Mouse (Mus musculus) neutrophil, adult 83 days (primary cell): Measurements from ENCODE around the gene Ccdc148. TPM values are rescaled to one million over a fixed set of nuclear protein-coding genes. Genes with fewer than 3 reads are reported as not detected.

ENCODE experiments used
- total RNA-seq, 2 experiments: library from RNA; stranded (reverse); gene quantifications; one replicate each; pipeline ENCODE4 v1.2.4; 2023

Ccdc148 gene
- not detected for total RNA-seq

GRCm38 (mm10) chr2:59160605-59160963 is at the start of gene Ccdc148, which contains the start of gene Pkp4:
Gene Ccdc148 (minus strand): TSS chr2:59160683.
Gene Pkp4 (plus strand): TSS chr2:59160850.

GRCm38 (mm10) chr2:58859134-58859533 is 301.3 kb downstream of the Ccdc148 start, which contains the start of gene Gm11099:
Gene Gm11099 (plus strand): TSS chr2:58859434.

Other genes starting within 250 kb of the Ccdc148 start
- 1 to 10 TPM; 6.9 to 7.9 TPM for gene Pkp4, start 167 bp upstream of the Ccdc148 start, total RNA-seq